In genomic region chr10:29143566-29144335, GRCm38 (mm10) we compare ENCODE assay signal across 8 mouse cellular contexts. TPM values are rescaled to one million over a fixed set of nuclear protein-coding genes. Genes with fewer than 3 reads are reported as not detected.
DNase-seq lines count a peak whose midpoint lies in the region; ATAC-seq and TF ChIP-seq lines count a peak whose summit lies in the region.

Gene Soga3 (plus strand): TSS chr10:29143839.

- ATAC-seq in embryonic facial prominence, embryonic 15.5 days (ENCODE audit: insufficient number of reproducible peaks, low FRiP score, low TSS enrichment, low read depth) = 0 out of 2 replicates have a peak, but pooled peaks have one; percentile 25
- peak; percentile 91 for ATAC-seq in midbrain, embryonic 16.5 days

- peak; percentile 93 for DNase-seq in MN1 (ENCODE audit: low spot score)
- peak; percentile 10 for DNase-seq in adrenal gland, postnatal 14 days
- DNase-seq in layer of hippocampus, adult 2 months (ENCODE audit: low spot score in 2 of 2) = peak; percentile 64
- DNase-seq in thymus, adult 18-20 months = no peak
- no peak for DNase-seq in spleen, postnatal 4 days (ENCODE audit: low spot score in 2 of 2)
- no peak for DNase-seq in urinary bladder, postnatal 4 days (ENCODE audit: low spot score in 2 of 2)

- WGBS in embryonic facial prominence, embryonic 15.5 days = under 1% methylated on average over 34 of the region's 34 CpGs
- under 1% methylated on average over 34 of the region's 34 CpGs for WGBS in midbrain, embryonic 16.5 days

- TF ChIP-seq CTCF in layer of hippocampus, adult 2 months (conservative IDR thresholded peaks at IDR 0.05) = no peak

- H3K27ac ChIP-seq in embryonic facial prominence, embryonic 15.5 days (replicated peaks) = no peak within 1 kb of the TSS
- H3K27ac ChIP-seq in layer of hippocampus, adult 2 months = peak within 1 kb of the TSS; percentile 81
- peak within 1 kb of the TSS; percentile 98 for H3K27ac ChIP-seq in midbrain, embryonic 16.5 days (ENCODE audit: low read length)

- H3K36me3 ChIP-seq in embryonic facial prominence, embryonic 15.5 days = no peaks in the 10 kb centered on the region
- no peaks in the 10 kb centered on the region for H3K36me3 ChIP-seq in midbrain, embryonic 16.5 days (ENCODE audit: control insufficient read depth, insufficient read depth, low read length)

- peak within 1 kb of the TSS; percentile 32 for H3K4me3 ChIP-seq in embryonic facial prominence, embryonic 15.5 days (replicated peaks)
- peak within 1 kb of the TSS; percentile 64 for H3K4me3 ChIP-seq in layer of hippocampus, adult 2 months
- H3K4me3 ChIP-seq in midbrain, embryonic 16.5 days (ENCODE audit: low read depth, low read length) = peak within 1 kb of the TSS; percentile 95

- peaks cover 55% of the 10 kb centered on the region for H3K27me3 ChIP-seq in embryonic facial prominence, embryonic 15.5 days
- H3K27me3 ChIP-seq in midbrain, embryonic 16.5 days (ENCODE audit: control insufficient read depth, insufficient read depth, low read depth, low read length) = no peaks in the 10 kb centered on the region

- H3K4me1 ChIP-seq in embryonic facial prominence, embryonic 15.5 days = peaks cover 28% of the 10 kb centered on the region
- peaks cover 21% of the 10 kb centered on the region for H3K4me1 ChIP-seq in midbrain, embryonic 16.5 days (ENCODE audit: control insufficient read depth, insufficient read depth, low read length)

- H3K4me2 ChIP-seq in embryonic facial prominence, embryonic 15.5 days (replicated peaks) = peak within 1 kb of the TSS; percentile 45
- peak within 1 kb of the TSS; percentile 92 for H3K4me2 ChIP-seq in midbrain, embryonic 16.5 days (ENCODE audit: low read length)

- no peaks in the 10 kb centered on the region for H3K9me3 ChIP-seq in embryonic facial prominence, embryonic 15.5 days (replicated peaks)
- no peaks in the 10 kb centered on the region for H3K9me3 ChIP-seq in midbrain, embryonic 16.5 days (replicated peaks; ENCODE audit: control insufficient read depth, low read length, poor library complexity, severe bottlenecking)

- no peak within 1 kb of the TSS for H3K9ac ChIP-seq in embryonic facial prominence, embryonic 15.5 days
- peak within 1 kb of the TSS; percentile 82 for H3K9ac ChIP-seq in midbrain, embryonic 16.5 days (ENCODE audit: low read depth, low read length)

RNA-seq across cellular contexts. Expression of gene Soga3, which starts in this region (rescaled TPM):
- total RNA-seq in adrenal gland, postnatal 14 days (2021) = 4.9 and 7.9 TPM in 2 replicates
- polyA plus RNA-seq in embryonic facial prominence, embryonic 15.5 days (2015; fragmentation: Nextera tagmentation; extraction: Ambion mirVana) = 4.0 and 4.7 TPM in 2 replicates
- 100 to 1,000 TPM; 176 to 178 TPM for total RNA-seq in layer of hippocampus, adult 2 months (2021)
- polyA plus RNA-seq in midbrain, embryonic 16.5 days (2015; fragmentation: Nextera tagmentation; extraction: Ambion mirVana) = 124 and 138 TPM in 2 replicates

Comparison
In these comparisons a context has a peak if more than half of its experiments do, and no peak if none do; other contexts are left out.
1. RNA of gene Soga3 (total RNA-seq): 176 to 178 TPM in layer of hippocampus, adult 2 months; 4.9 to 7.9 TPM in adrenal gland, postnatal 14 days; every median in the first group is over 10 times any median in the second.
2. RNA of gene Soga3 (polyA plus RNA-seq): 124 to 138 TPM in midbrain, embryonic 16.5 days; 4.0 to 4.7 TPM in embryonic facial prominence, embryonic 15.5 days; every median in the first group is over 10 times any median in the second.
3. DNase-seq: peak in MN1 (single experiment), adrenal gland, postnatal 14 days (single experiment) and layer of hippocampus, adult 2 months (2 of 2); none in thymus, adult 18-20 months (0 of 2), spleen, postnatal 4 days (0 of 2) and urinary bladder, postnatal 4 days (0 of 2).
4. H3K4me3 ChIP-seq: peak in every context shown above with its lines; median percentile 95 in midbrain, embryonic 16.5 days; 64 in layer of hippocampus, adult 2 months; 32 in embryonic facial prominence, embryonic 15.5 days.